Mouse (Mus musculus): ENCODE data around the gene Dcaf4.

GRCm38 (mm10) chr12:83514216-83514615 lies 6.0 kb upstream of the Dcaf4 start:
- TF ChIP-seq CTCF (IDR thresholded peaks at IDR 0.05; ENCODE audit: insufficient read depth, low read depth, low read length) (no peak), POLR2A (IDR thresholded peaks at IDR 0.05; ENCODE audit: insufficient read depth, low read depth, low read length) (no peak)

Measured in olfactory bulb, adult 2 months (tissue).